In genomic region chr12:25095538-25095937, GRCm38 (mm10) we compare ENCODE assay signal across 8 mouse cellular contexts. TPM values are rescaled to one million over a fixed set of nuclear protein-coding genes. Genes with fewer than 3 reads are reported as not detected.
A peak's percentile ranks its signal among the peaks of the same experiment; 100 is the strongest.
DNase-seq lines count a peak whose midpoint lies in the region; ATAC-seq and TF ChIP-seq lines count a peak whose summit lies in the region.

No protein-coding gene starts in this region.

- H3K4me2 ChIP-seq in liver, embryonic 12.5 days = peak overlapping the region; percentile 70
- H3K4me2 ChIP-seq in stomach, embryonic 16.5 days (ENCODE audit: low read depth, low read length) = peak overlapping the region; percentile 66

- H3K9ac ChIP-seq in liver, embryonic 12.5 days = peak overlapping the region; percentile 45
- H3K9ac ChIP-seq in stomach, embryonic 16.5 days (ENCODE audit: low read length) = peak overlapping the region; percentile 88

- H3K36me3 ChIP-seq in thymus, adult 2 months (ENCODE audit: control insufficient read depth, insufficient read depth, low read length) = no peaks in the 10 kb centered on the region
- no peaks in the 10 kb centered on the region for H3K36me3 ChIP-seq in liver, embryonic 12.5 days
- H3K36me3 ChIP-seq in stomach, embryonic 16.5 days (ENCODE audit: control insufficient read depth, insufficient read depth, low read length) = no peaks in the 10 kb centered on the region

- intact Hi-C loops in gastrocnemius, adult 2 months (cut with DNase I) = loop anchor here (10.0 kb wide), 3 partner anchors 71 to 1219 kb away; no protein-coding TSS in a partner anchor

- peak; percentile 32 for DNase-seq in gastrocnemius, adult 2 months
- DNase-seq in gastrocnemius, postnatal 4 days (ENCODE audit: low spot score in 2 of 2) = no peak
- no peak for DNase-seq in thymus, adult 2 months
- no peak for DNase-seq in thymus, postnatal 25 days
- no peak for DNase-seq in layer of hippocampus, adult 9-11 months
- DNase-seq in kidney, postnatal 4 days = no peak

- H3K27ac ChIP-seq in gastrocnemius, adult 2 months = peak overlapping the region; percentile 87
- H3K27ac ChIP-seq in thymus, adult 2 months (ENCODE audit: control insufficient read depth, insufficient read depth, low read length) = peak overlapping the region; percentile 8; the same call in 1 of the 2 replicates
- H3K27ac ChIP-seq in liver, embryonic 12.5 days = peak overlapping the region; percentile 27; the same call in 1 of the 2 replicates
- peak overlapping the region; percentile 74 for H3K27ac ChIP-seq in stomach, embryonic 16.5 days (ENCODE audit: low read length)

- peaks cover 46% of the 10 kb centered on the region for H3K4me1 ChIP-seq in thymus, adult 2 months (replicated peaks; ENCODE audit: control insufficient read depth, insufficient read depth, low read length)
- peaks cover 35% of the 10 kb centered on the region for H3K4me1 ChIP-seq in liver, embryonic 12.5 days
- peaks cover 34% of the 10 kb centered on the region for H3K4me1 ChIP-seq in stomach, embryonic 16.5 days (ENCODE audit: control insufficient read depth, insufficient read depth, low read length)

- no peaks in the 10 kb centered on the region for H3K9me3 ChIP-seq in liver, embryonic 12.5 days (replicated peaks)
- H3K9me3 ChIP-seq in stomach, embryonic 16.5 days (replicated peaks; ENCODE audit: control insufficient read depth, low read length) = no peaks in the 10 kb centered on the region

- peak overlapping the region; percentile 93 for H3K4me3 ChIP-seq in gastrocnemius, adult 2 months
- peak overlapping the region; percentile 62 for H3K4me3 ChIP-seq in thymus, adult 2 months (ENCODE audit: control insufficient read depth, insufficient read depth, low read length)
- peak overlapping the region; percentile 60 for H3K4me3 ChIP-seq in liver, embryonic 12.5 days
- peak overlapping the region; percentile 84 for H3K4me3 ChIP-seq in stomach, embryonic 16.5 days (replicated peaks; ENCODE audit: low read length)

- TF ChIP-seq POLR2A in thymus, adult 2 months (IDR thresholded peaks at IDR 0.05; ENCODE audit: control insufficient read depth, extremely low read depth, insufficient read depth, low read length, poor library complexity) = no peak

- H3K27me3 ChIP-seq in thymus, adult 2 months (ENCODE audit: control insufficient read depth, insufficient read depth, low read length) = peaks cover 7% of the 10 kb centered on the region
- peaks cover 87% of the 10 kb centered on the region for H3K27me3 ChIP-seq in liver, embryonic 12.5 days (replicated peaks)
- H3K27me3 ChIP-seq in stomach, embryonic 16.5 days (ENCODE audit: control insufficient read depth, insufficient read depth, low read length) = no peaks in the 10 kb centered on the region

- ATAC-seq in liver, embryonic 12.5 days = no peak
- no peak for ATAC-seq in stomach, embryonic 16.5 days (ENCODE audit: insufficient read depth, low FRiP score)

- under 1% methylated on average over 19 of the region's 19 CpGs for WGBS in thymus, adult 2 months
- under 1% methylated on average over 19 of the region's 19 CpGs for WGBS in liver, embryonic 12.5 days (ENCODE audit: insufficient replicate concordance)
- WGBS in stomach, embryonic 16.5 days = under 1% methylated on average over 19 of the region's 19 CpGs

- TF ChIP-seq CTCF in gastrocnemius, adult 2 months (IDR thresholded peaks at IDR 0.05) = no peak
- no peak for TF ChIP-seq CTCF in thymus, adult 2 months (IDR thresholded peaks at IDR 0.05; ENCODE audit: borderline replicate concordance, control insufficient read depth, extremely low read depth, insufficient read depth, low read length, poor library complexity)

RNA-seq across cellular contexts. Expression of gene Id2, which starts 1.4 kb away (rescaled TPM):
- total RNA-seq in gastrocnemius, adult 2 months (2021) = 1 to 10 TPM; 1.6 to 2.0 TPM
- 10 to 100 TPM; 18.8 to 23.9 TPM for total RNA-seq in gastrocnemius, postnatal 4 days (2021)
- polyA plus RNA-seq in thymus, adult 2 months (2012; rRNA removed) = 114 and 118 TPM in 2 replicates
- polyA plus RNA-seq in liver, embryonic 12.5 days (2016; fragmentation: Nextera tagmentation; extraction: Ambion mirVana) = 111 and 112 TPM in 2 replicates
- polyA plus RNA-seq in stomach, embryonic 16.5 days (2015; fragmentation: Nextera tagmentation; extraction: Ambion mirVana) = 324 and 325 TPM in 2 replicates

Comparison
In these comparisons a context has a peak if more than half of its experiments do, and no peak if none do; other contexts are left out.
1. H3K27ac ChIP-seq: peak in every context shown above with its lines; median percentile 87 in gastrocnemius, adult 2 months; 74 in stomach, embryonic 16.5 days; 27 in liver, embryonic 12.5 days; 8 in thymus, adult 2 months.